Mouse (Mus musculus) cerebellum, adult 11 months (tissue): ENCODE data around the gene Tnip1.

ENCODE experiments used
- DNase-seq: peaks from one replicate; pipeline ENCODE4 v3.0.0; 2022

Tnip1 gene

DNA sequence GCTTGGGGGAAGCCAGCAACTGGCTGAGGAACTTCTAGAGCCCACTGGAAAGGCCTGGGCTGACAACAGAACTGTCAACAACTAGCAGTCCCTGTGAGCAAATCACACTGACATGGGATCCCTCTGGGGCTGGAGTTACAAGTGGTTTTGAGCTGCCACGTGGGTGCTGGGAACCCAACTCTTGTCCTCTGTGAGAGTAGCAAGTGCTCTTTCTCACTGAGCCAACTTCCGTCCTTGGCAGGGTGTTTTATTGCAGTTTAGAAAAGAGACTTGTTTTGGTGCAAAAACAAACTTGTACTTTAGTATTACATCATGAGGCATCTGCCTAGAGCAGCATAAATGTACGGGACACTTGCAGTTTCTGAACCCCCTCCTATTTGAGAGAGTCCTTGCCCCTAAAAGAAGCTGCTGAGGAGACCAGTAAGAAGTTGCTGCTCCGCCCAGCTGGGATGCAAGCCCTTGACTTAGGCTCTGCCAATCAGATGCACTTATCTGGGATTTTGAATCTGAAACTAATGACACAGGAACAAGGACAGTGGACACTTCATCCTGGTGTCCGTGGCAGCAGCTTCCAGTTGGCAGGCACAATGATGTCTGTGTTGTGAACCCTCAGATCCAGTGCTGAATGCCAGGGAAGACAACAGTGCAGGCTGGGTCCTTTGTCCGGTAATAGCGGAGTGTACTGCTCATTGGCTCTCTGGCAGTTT is 90.7 kb downstream of the Tnip1 start:
- no peak for DNase-seq

- no peak for DNase-seq
Observed at GRCm38 (mm10) chr11:54869318-54869717, 93.4 kb downstream of the Tnip1 start.

DNA sequence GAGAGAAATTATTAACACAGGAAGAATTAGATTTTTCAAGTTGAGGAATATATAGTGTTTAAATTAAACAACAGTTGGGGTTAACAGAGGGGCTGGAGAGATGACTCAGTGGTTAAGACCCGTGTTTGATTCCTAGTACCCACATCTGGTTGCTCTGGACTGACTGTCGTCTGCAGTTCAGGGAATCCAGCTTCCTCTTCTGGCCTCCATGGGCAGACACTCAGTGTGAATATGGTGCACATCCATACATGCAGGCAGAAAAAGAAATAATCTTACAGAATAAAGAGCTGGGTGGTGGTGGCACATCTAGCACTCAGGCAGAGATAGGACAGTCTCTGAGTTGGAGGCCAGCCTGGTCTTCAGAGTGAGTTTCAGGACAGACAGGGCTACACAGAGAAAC is 94.3 kb downstream of the Tnip1 start:
- DNase-seq = no peak

DNA sequence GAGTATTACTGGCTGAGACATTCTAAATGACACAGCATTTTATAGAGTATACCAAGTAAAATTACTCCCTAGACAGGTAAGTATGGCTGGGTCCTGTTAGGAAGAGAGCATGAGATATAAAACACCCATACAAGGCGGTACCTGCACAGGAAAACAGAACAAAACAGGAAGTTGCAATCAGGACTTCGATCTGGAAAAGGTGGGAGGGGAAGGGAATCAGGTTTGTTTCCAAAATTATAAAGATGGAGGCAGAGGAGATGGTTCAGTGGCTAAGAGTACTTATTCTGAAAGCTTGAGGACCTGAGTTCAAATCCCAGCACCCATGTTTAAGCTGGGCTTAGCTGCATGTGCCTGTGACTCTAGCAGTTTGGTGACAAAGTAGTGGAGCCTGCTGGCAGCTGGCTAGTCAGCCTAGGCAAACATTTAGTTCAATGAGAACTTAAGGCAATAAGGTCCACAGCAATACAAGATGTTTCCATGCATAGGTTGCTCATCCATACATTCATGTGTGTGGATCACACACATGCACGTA is 94.7 kb downstream of the Tnip1 start:
- DNase-seq = no peak

GRCm38 (mm10) chr11:54867049-54867385 is 95.7 kb downstream of the Tnip1 start:
- DNase-seq = no peak

DNA sequence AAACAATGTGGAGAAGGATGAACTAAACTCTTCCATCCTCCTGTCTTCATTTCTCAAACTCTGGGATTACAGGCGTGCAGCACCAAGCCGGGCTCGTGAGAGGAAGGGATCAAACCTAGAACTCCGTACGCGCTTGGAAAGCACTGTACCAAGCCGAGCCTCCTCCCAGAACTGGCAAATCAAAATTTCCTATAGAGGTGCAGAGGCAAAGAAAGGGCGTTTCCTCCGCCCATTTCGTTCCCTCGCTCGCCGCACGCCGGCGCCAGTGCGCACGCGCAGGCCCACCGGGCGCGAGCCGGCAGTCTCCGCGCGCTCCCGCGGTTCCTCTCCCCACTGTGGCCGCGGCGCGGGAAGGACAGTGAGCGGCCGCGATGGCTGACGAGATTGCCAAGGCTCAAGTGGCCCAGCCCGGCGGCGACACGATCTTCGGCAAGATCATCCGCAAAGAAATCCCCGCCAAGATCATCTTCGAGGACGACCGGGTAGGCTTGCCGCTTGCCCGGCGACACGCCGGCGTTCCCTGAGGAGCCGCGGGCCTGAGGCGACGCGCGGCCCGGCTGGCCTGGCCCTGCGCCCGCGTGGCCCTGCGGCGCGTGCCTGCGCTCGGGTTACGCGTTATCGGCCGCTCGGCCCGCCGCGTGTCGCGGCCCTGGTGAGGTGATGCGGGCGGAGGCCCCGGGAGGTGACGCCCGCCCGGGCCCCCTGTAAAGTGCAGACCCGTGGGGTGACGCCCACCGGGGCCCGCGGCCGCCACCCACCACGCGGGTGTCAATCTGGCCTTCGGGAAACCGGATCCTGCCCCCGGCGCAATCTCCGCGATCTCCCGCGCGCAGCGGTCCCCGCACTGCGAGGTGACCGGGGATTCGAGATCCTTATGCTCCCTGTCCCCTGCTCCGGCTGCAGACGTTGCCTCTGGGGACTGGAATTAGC is 96.3 kb downstream of the Tnip1 start, which contains the start of gene Hint1:
Gene Hint1 (plus strand): TSS at position 265 of the 930 bp plus-strand sequence.
- peak; percentile 94 for DNase-seq

DNA sequence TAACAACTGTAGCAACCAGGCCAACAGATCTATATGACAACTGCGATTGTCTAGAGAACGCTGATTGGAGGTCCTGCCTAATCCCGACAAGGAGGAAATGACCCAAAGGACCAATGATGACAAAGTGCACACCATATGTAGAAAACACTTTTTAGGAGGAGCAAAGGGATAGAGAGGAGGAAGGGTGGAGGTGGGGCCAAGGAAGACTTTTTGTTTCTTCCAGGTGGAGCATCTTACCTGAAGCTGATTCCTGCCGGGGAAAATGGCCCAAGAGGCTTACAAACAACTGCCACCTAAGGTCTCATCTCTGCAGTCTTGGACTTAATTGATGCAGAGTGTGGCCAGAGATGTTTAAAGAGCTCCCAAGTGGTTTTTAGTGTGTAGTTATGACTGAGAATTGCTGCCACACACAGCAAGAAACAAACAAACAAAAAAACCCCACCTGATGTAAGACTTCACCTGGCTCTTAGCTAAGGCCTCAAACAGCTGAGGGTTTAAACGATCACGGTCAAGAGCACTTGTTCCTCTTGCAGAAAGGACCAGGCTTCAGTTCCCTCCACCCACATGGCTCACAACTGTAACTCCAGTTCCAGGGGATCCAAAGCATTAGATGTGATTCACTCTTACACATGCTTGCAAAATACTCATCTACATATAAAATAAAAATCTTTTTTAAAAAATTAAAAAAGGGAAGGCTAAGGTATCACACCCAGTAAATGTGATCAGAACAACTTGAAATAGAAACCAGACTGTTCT is 97.2 kb downstream of the Tnip1 start:
- DNase-seq = no peak

- DNase-seq = peak; percentile 41
Observed at GRCm38 (mm10) chr11:54862621-54863520, 99.8 kb downstream of the Tnip1 start.

- DNase-seq = no peak
Observed at GRCm38 (mm10) chr11:54861471-54862420, 101.0 kb downstream of the Tnip1 start.
